Comparison of ENCODE assay signal across 9 mouse cellular contexts in the genomic region with DNA sequence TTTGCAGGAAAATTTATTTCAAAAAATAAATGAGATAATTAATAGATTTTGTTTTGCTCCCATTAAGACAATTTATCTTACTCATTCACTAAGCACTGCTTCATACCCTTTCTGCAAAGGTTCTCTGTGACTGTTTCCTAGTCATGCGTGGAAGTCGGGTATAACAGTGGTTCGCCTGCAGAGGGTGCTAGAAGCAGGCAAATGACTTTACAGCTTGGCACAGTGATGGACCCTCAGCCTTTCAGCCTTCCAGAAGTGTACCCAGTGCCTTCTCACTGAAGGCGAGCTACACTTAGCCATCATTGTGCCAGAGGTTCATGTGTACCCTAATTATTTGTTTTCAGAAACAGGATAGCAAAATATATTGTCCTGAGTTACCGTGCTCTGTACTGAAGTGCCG.
DNase-seq lines count a peak whose midpoint lies in the region; ATAC-seq and TF ChIP-seq lines count a peak whose summit lies in the region.
"Had no signal": no experiment of that assay in that cellular context is flagged by ENCODE, and none has a peak within 500 bp of the region (broad histone marks: within the 10 kb centered on the region; RNA-seq: fewer than 3 reads in every experiment).

No protein-coding gene starts in this region.

- no peak for ATAC-seq in heart, embryonic 11.5 days (replicated peaks; ENCODE audit: insufficient number of reproducible peaks, low FRiP score, low TSS enrichment)
- ATAC-seq in hindbrain, embryonic 12.5 days (ENCODE audit: low FRiP score): peak; percentile 72
- ATAC-seq in limb, embryonic 11.5 days (ENCODE audit: insufficient number of reproducible peaks, low FRiP score, low TSS enrichment, low read depth): no peak
- peak; percentile 70 for ATAC-seq in neural tube, embryonic 12.5 days (ENCODE audit: low FRiP score, low read depth)
- ATAC-seq in monocyte, adult 5-6 weeks (replicated peaks; ENCODE audit: insufficient number of reproducible peaks, low FRiP score, low TSS enrichment, poor library complexity, severe bottlenecking): no peak

- no peaks in the 10 kb centered on the region for H3K9me3 ChIP-seq in heart, embryonic 11.5 days (replicated peaks; ENCODE audit: control insufficient read depth, low read length)
- H3K9me3 ChIP-seq in ES-E14 (ENCODE audit: control insufficient read depth, insufficient read depth, low read depth, low read length): no peaks in the 10 kb centered on the region
- no peaks in the 10 kb centered on the region for H3K9me3 ChIP-seq in hindbrain, embryonic 12.5 days (replicated peaks)
- H3K9me3 ChIP-seq in limb, embryonic 11.5 days (ENCODE audit: control insufficient read depth, low read length): no peaks in the 10 kb centered on the region
- H3K9me3 ChIP-seq in neural tube, embryonic 12.5 days: no peaks in the 10 kb centered on the region
- H3K9me3 ChIP-seq: liver, embryonic 13.5 days had no signal

- H3K27me3 ChIP-seq in heart, embryonic 11.5 days (ENCODE audit: control insufficient read depth, insufficient read depth, low read length): no peaks in the 10 kb centered on the region
- H3K27me3 ChIP-seq in hindbrain, embryonic 12.5 days: no peaks in the 10 kb centered on the region
- H3K27me3 ChIP-seq in limb, embryonic 11.5 days (ENCODE audit: control insufficient read depth, insufficient read depth, low read length): no peaks in the 10 kb centered on the region
- H3K27me3 ChIP-seq in neural tube, embryonic 12.5 days (replicated peaks): no peaks in the 10 kb centered on the region
- H3K27me3 ChIP-seq: liver, embryonic 13.5 days had no signal

- H3K4me1 ChIP-seq in heart, embryonic 11.5 days (ENCODE audit: control insufficient read depth, insufficient read depth, low read length): no peaks in the 10 kb centered on the region
- H3K4me1 ChIP-seq in ES-E14 (ENCODE audit: control insufficient read depth in 2 of 2, insufficient read depth in 2 of 2, low read length in 2 of 2, poor library complexity in 1 of 2): no peaks in the 10 kb centered on the region
- H3K4me1 ChIP-seq in hindbrain, embryonic 12.5 days: no peaks in the 10 kb centered on the region
- H3K4me1 ChIP-seq in limb, embryonic 11.5 days (ENCODE audit: control insufficient read depth, insufficient read depth, low read length): no peaks in the 10 kb centered on the region
- H3K4me1 ChIP-seq in neural tube, embryonic 12.5 days: no peaks in the 10 kb centered on the region
- H3K4me1 ChIP-seq: liver, embryonic 13.5 days had no signal

- H3K27ac ChIP-seq in heart, embryonic 11.5 days (ENCODE audit: low read depth, low read length): no peak overlapping the region
- no peak overlapping the region for H3K27ac ChIP-seq in ES-E14 (ENCODE audit: insufficient read depth, low read depth, low read length, poor library complexity, severe bottlenecking)
- H3K27ac ChIP-seq in hindbrain, embryonic 12.5 days: no peak overlapping the region
- no peak overlapping the region for H3K27ac ChIP-seq in limb, embryonic 11.5 days (replicated peaks; ENCODE audit: low read depth, low read length)
- no peak overlapping the region for H3K27ac ChIP-seq in neural tube, embryonic 12.5 days
- H3K27ac ChIP-seq: liver, embryonic 13.5 days had no signal

- H3K4me3 ChIP-seq in heart, embryonic 11.5 days (ENCODE audit: low read depth, low read length): no peak overlapping the region
- H3K4me3 ChIP-seq in ES-E14 (ENCODE audit: insufficient read depth in 1 of 2, low read depth in 1 of 2, low read length in 2 of 2, poor library complexity in 1 of 2, severe bottlenecking in 1 of 2): no peak overlapping the region
- H3K4me3 ChIP-seq in hindbrain, embryonic 12.5 days: no peak overlapping the region
- H3K4me3 ChIP-seq in limb, embryonic 11.5 days (ENCODE audit: low read depth, low read length): no peak overlapping the region
- no peak overlapping the region for H3K4me3 ChIP-seq in neural tube, embryonic 12.5 days
- H3K4me3 ChIP-seq: liver, embryonic 13.5 days had no signal

- peak; percentile 20 for DNase-seq in heart, adult 8-10 months (ENCODE audit: low spot score)
- peak; percentile 15 for DNase-seq in ES-E14 (ENCODE audit: low read depth, low spot score)
- peak; percentile 42 for DNase-seq in embryo, embryonic 9.5 days (ENCODE audit: extremely low spot score)
- DNase-seq in limb, embryonic 11.5 days (ENCODE audit: low spot score): peak; percentile 69
- DNase-seq: liver, embryonic 13.5 days had no signal

- H3K4me2 ChIP-seq in heart, embryonic 11.5 days: no peak overlapping the region
- no peak overlapping the region for H3K4me2 ChIP-seq in hindbrain, embryonic 12.5 days (replicated peaks)
- no peak overlapping the region for H3K4me2 ChIP-seq in limb, embryonic 11.5 days (ENCODE audit: low read depth, severe bottlenecking)
- no peak overlapping the region for H3K4me2 ChIP-seq in neural tube, embryonic 12.5 days (replicated peaks)
- H3K4me2 ChIP-seq: liver, embryonic 13.5 days had no signal

- 60% methylated on average over 6 of the region's 6 CpGs for WGBS in heart, embryonic 11.5 days (ENCODE audit: insufficient replicate concordance)
- 56% methylated on average over 6 of the region's 6 CpGs for WGBS in hindbrain, embryonic 12.5 days
- WGBS in limb, embryonic 11.5 days: 61% methylated on average over 6 of the region's 6 CpGs
- WGBS in neural tube, embryonic 12.5 days: 63% methylated on average over 6 of the region's 6 CpGs

- H3K36me3 ChIP-seq in heart, embryonic 11.5 days (ENCODE audit: control insufficient read depth, insufficient read depth, low read length): no peaks in the 10 kb centered on the region
- peaks cover 9% of the 10 kb centered on the region; the same call in 1 of the 2 replicates for H3K36me3 ChIP-seq in ES-E14 (ENCODE audit: control insufficient read depth, insufficient read depth, low read length, poor library complexity, severe bottlenecking)
- H3K36me3 ChIP-seq in hindbrain, embryonic 12.5 days: peaks cover 3% of the 10 kb centered on the region; the same call in 1 of the 2 replicates
- H3K36me3 ChIP-seq in limb, embryonic 11.5 days (ENCODE audit: control insufficient read depth, insufficient read depth, low read length): no peaks in the 10 kb centered on the region; the same call in 1 of the 2 replicates
- peaks cover 3% of the 10 kb centered on the region; the same call in 1 of the 2 replicates for H3K36me3 ChIP-seq in neural tube, embryonic 12.5 days

- no peak overlapping the region for H3K9ac ChIP-seq in heart, embryonic 11.5 days (ENCODE audit: low read depth, low read length)
- H3K9ac ChIP-seq in ES-E14 (ENCODE audit: insufficient read depth, low read depth, low read length, poor library complexity, severe bottlenecking): no peak overlapping the region
- no peak overlapping the region for H3K9ac ChIP-seq in hindbrain, embryonic 12.5 days
- no peak overlapping the region for H3K9ac ChIP-seq in limb, embryonic 11.5 days (ENCODE audit: low read length)
- H3K9ac ChIP-seq in neural tube, embryonic 12.5 days: no peak overlapping the region
- H3K9ac ChIP-seq: liver, embryonic 13.5 days had no signal

- in situ Hi-C loops in ES-E14 (cut with MboI; ENCODE audit: low sequenced_read_pairs in 2 of 2, unreplicated experiment in 2 of 2): no loop called here

TF ChIP-seq in ES-E14, 5 proteins besides CTCF, POLR2A, EP300 and RAD21:
- no peak for TF ChIP-seq ZNF384 (IDR thresholded peaks at IDR 0.05; ENCODE audit: low read depth, low read length)
- TF ChIP-seq ZC3H11A (IDR thresholded peaks at IDR 0.05; ENCODE audit: borderline replicate concordance, low read depth, low read length): no peak
- TF ChIP-seq MAFK (IDR thresholded peaks at IDR 0.05; ENCODE audit: insufficient read depth, low read depth, low read length): no peak
- TF ChIP-seq CHD2 (IDR thresholded peaks at IDR 0.05; ENCODE audit: low read depth, low read length): no peak
- TF ChIP-seq HCFC1 (IDR thresholded peaks at IDR 0.05; ENCODE audit: borderline replicate concordance, insufficient read depth, low read length): no peak

Comparison
In these comparisons a context has a peak if more than half of its experiments do, and no peak if none do; other contexts are left out.
1. DNase-seq: peak in every context shown above with its lines; median percentile 69 in limb, embryonic 11.5 days; 42 in embryo, embryonic 9.5 days; 20 in heart, adult 8-10 months; 15 in ES-E14.
2. ATAC-seq: peak in hindbrain, embryonic 12.5 days (single experiment) and neural tube, embryonic 12.5 days (single experiment); none in heart, embryonic 11.5 days (single experiment), limb, embryonic 11.5 days (single experiment) and monocyte, adult 5-6 weeks (single experiment).